Mouse (Mus musculus) cerebral cortex, adult 2 months (tissue): ENCODE results near the gene Arhgef12.

Experiments
- WGBS: fragments of 180-500 bp; shearing (Covaris S2); methylation state at CpG from one replicate; pipeline ENCODE4 v1.1.7; 2018; 5-methylcytosine and 5-hydroxymethylcytosine counted together

Arhgef12 gene

DNA sequence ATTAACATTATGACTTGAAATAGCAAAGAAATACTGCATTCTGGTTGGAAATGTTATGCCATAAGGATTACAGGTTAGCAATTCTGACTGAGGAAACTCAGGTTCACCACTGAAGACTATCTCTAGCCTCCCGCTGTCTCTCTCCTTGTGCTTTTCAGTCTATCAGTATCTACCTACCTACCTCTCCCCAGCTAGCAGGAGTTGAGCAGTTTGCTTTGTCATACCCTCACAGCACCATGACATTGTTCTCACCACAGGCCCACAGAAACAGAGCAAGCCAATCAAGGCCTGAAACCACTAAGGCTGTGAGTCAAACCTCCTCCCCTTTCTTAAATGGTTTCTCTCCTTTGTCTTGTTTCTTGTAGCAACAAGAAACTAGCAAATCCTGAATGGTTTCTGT is 32.4 kb downstream of the Arhgef12 start:
- 97% methylated on average over 1 of the region's 1 CpGs for WGBS

DNA sequence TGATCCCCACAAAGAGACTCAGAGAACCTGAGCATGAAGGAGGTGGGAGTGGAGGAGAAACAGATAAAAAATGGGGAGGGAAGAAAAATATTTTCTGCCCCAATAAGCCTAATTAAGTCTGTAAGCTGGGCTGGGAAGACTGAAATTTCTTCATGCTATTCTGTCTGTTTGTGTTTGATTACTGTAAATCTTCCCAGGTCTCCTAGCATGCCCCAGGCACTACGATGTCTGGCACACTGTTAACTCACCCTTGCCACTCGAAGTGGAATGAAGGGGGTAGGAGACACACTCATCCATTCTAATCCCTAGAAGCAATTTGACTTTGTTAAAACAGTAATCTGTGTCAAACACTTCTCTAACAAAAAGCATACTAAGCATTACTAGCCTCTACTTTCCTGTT is 35.3 kb downstream of the Arhgef12 start:
- 51% methylated on average over 2 of the region's 2 CpGs for WGBS

DNA sequence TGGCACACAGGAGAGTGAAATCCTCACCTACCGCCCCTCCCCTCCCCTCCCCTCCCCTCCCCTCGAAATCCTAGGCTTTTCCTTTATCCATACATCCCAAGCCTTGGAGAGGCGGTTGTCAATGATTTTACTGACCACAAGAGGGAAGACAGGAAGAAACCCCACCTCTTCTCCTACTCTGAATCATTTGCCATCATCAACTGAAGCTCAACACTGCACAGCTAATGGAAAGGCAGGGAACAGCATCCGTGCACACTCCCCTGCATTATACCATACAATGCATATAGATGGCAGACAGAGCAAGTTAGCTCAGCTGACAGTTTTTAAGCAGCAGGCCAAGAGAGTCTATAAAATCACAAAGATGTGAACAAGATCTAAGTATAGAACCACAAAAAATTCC is 35.9 kb downstream of the Arhgef12 start:
- WGBS: 31% methylated on average over 4 of the region's 4 CpGs

DNA sequence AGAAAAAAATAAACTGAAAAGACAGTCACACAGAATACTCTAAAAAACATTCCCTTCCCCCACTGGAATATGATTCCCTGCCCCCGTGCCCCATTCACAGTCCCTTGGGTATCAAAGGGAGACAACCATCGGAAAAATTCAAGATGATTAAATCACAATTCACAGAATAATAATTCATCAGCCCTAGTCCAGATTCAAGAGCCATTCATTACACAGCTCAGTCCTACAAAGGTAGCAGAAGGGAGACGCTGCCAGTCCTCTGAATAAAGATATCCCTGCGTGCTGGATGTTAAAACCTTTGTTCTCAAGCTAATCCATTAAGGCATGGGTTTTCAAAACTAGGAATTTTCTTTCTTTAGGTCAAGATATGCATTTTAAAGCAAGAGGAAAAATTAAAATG is 36.5 kb downstream of the Arhgef12 start:
- 57% methylated on average over 4 of the region's 4 CpGs for WGBS

DNA sequence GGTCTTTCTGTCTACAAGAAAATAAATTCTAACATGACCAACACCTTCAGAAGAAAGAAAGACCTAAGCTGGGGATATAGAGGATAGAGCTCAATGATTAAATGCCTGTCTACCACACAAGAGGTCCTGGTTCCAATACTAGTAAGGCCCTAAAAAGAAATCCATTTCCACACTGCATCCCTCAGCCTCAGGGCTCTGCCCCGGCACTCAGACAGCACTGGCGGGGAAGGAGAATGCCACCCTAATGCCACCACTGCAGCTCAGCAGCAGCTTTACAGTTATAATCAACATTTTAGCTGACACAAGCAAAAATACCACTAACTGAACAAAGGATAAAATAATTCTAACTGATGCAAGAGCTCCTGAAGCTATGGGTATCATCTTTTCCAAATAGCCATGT is 36.9 kb downstream of the Arhgef12 start:
- 60% methylated on average over 2 of the region's 2 CpGs for WGBS

DNA sequence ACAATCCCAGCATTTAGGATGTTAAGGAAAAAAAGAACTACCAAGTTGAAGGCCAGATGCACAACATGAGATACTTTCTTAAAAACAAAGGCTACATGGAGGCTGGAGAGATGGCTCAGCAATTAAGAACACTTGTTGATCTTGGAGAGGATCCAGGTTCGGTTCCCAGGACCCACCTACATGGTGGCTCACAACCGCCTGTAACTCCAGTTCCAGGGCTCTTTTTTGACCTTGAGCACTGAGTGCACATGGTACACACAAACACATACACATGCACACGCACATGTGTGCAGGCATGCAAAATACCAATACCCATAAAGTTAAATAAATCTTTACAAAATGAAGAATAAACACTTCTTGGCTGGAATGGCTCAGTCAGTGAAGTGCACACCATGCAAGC is 39.1 kb downstream of the Arhgef12 start:
- 62% methylated on average over 3 of the region's 3 CpGs for WGBS

DNA sequence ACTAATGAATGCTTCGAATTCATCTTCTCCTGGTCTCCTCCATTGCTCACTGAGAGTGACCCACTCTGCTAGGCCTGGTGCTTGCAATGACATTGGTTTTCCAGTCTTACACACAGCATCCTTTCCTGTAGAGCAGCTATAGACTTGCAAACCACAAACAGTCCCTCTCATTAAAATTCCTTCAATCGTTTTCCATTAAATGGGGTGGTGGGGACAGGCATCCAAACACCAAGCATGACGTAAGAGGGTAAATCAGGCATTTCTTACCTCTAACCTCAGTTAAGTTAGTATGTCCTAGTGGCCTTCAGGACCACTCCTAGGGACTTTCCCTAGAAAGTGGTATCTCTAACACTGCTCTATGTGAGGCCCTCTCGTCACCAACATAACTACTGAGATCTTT is 41.8 kb downstream of the Arhgef12 start:
- WGBS: 80% methylated on average over 4 of the region's 4 CpGs

DNA sequence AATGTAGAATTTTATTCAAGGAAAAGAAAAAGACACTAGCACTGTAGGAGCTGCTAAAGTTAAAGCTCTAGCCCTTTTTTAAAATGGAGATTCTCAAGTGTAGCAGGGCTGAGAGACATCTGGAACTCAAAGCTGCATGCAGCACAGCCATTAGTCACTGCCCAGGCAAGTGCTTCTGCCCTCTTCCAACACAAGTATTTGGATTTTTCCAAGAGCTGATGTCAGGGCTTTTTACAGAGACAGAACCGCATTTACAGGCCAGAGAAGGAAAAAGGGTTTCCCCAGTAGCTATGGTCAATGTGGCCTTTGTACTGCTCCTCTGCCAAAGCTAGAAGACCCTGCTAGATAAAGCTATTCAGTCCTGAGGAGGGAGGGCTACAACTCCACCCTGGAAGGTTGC is 45.5 kb downstream of the Arhgef12 start:
- 32% methylated on average over 1 of the region's 1 CpGs for WGBS

DNA sequence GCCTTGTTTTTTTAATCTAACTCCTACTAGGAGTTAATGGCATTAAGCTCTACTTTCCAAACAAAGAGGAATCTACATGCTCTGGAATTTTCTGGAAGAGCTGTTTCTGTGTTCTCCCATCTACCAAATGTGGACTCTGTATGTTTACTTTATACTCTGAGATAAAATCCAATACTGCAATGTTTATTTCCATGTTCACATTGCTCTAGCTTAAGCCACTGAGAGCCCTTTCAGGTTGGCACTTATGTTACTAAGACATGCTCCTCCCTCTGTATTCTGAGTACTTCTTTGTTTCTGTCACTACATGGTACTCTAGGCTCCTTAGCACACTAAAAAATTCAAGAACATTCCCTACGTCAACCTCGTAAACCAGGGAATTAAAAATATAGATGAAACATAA is 56.6 kb downstream of the Arhgef12 start:
- WGBS: 80% methylated on average over 2 of the region's 2 CpGs

DNA sequence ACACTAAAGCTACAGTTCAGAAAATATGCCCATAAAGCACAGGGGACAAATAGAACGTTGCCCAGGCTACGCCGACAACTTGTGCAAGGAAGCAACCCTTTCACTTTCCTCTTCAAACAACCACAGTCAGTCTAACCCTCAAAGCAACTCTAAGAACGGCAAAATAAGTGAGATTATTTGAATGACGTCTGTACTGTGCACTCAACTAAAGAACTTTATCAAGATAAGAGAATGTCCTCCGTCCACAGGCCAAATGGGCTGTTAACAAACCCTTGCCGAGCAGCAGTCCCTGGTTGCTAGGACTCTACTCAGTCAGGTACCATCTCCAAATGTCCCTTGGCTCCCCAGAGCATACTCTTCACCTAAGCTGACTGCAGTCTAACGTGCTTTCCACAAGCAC is 68.6 kb downstream of the Arhgef12 start:
- 83% methylated on average over 8 of the region's 8 CpGs for WGBS

DNA sequence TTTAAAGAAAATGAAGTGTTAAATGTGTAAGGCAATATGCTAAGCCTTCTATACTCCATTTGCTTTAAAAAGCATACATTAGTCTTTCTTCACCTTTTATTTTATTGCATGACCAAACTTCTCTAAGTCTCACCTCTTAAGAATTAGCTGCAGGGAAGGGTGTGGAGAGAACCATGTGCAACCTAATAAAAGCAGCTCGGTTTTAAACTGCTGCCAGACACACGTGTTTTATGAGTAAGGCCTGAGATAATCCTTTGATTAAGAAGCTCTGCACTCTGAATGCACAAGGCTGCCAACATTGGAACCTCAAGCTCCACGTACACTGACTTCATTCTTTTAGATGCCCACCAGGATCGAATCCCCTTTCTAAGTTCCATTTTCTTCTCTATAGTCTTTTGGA is 71.8 kb downstream of the Arhgef12 start:
- WGBS: 41% methylated on average over 4 of the region's 4 CpGs

DNA sequence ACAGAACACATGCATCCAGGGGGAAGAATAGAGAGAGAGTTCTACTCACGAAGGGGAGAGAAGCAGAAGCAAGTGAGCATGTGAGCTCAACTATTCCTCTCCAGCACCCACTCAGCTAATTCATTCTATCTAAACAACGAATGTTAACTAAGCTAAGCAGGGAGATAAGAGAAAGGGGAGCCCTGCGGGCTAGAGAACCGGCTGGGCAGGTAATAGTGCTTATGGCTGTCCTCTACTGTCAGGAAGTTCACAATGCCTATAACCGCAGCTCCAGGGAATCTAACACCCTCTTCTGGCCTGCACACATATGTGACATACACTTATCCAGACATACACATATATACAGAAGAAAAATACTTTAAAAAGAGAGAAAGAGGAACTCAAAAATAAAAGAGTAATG is 79.3 kb downstream of the Arhgef12 start:
- 82% methylated on average over 5 of the region's 5 CpGs for WGBS

DNA sequence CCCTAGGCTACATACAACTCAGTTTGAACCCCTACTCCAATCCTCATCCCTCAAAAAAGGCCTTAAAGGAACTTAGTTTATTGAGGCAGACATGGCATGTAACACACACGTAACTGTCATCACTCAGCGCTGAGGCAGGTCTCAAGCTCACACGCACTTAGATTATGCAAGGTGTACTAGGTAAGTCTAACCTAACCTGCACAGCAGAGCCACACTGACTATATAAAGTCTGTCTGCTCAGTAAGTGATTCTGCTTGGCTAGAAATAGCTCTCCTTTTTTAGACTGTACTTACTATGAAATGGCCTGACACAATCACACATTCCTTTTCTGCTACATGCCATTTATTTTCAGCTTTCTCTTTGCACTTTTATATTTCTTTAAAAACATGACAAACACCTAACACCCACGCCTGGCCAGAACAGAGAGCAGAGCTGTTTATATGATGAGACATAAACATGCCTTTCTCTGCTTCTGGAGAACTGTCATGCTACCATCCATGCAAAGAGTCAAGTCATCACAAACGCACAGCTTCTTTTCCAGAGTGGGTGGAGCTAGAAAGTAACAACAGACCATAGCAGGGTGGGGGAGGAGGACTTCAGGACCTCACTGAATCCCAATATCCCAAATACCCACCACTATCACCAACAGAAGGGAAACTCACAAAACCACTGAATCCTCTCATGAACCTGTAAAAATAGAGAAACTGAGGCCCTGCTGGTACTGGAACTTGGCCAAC is 85.4 kb downstream of the Arhgef12 start:
- 41% methylated on average over 5 of the region's 5 CpGs for WGBS

DNA sequence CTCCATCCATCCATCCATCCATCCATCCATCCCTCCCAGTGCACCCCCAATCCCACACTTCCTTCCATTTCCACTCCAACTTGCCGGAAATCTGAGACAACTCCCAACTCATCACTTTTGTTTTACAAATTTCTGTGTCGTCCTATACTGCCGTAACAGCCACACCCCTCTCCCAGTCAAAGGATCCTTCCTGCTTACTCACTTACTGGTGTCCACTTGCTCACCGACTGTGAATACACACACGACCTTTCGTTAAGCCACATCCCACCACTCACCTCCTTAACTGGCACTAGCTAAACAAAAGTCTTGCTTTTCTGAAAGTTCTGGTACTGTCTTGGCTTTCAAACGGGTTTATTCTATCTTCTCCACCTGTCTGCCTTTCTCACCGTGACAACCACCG is 87.4 kb downstream of the Arhgef12 start:
- 95% methylated on average over 9 of the region's 9 CpGs for WGBS

DNA sequence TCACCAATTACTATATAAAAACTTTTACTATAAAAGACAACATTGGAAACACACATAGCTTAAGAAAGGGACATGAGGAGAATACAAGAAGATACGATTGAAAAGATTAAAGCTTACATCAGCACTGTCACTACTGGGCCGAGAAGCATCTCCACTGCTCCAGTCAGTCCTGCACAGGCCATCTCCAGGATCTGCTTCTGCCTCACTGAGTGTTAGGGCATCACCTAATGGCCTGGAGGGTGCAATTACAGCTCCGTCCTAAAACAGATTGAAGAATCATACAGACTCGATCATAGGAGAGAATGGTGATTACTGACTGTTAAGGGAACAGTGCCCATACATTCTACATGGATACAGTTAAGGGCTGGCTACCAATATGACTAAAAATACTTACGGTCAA is 91.3 kb downstream of the Arhgef12 start:
- WGBS: 79% methylated on average over 5 of the region's 5 CpGs

DNA sequence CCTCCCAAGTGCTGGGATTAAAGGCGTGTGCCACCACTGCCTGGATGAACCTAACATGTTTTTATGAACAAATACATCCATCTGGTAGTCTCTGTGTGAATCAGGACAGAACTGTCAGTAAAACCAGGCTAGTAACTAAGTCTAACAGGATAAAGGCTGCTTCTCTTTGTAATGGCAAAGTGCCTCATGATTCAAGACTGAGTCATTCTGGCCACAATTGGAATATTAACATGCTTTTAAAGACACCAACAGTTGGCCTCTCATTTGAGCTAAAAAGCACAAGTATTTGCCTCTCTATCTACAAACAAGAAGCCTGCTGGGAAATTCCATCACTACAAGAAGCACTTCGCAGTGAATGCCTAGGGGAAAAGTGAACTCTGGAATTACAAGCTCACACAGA is 91.7 kb downstream of the Arhgef12 start:
- 60% methylated on average over 2 of the region's 2 CpGs for WGBS

DNA sequence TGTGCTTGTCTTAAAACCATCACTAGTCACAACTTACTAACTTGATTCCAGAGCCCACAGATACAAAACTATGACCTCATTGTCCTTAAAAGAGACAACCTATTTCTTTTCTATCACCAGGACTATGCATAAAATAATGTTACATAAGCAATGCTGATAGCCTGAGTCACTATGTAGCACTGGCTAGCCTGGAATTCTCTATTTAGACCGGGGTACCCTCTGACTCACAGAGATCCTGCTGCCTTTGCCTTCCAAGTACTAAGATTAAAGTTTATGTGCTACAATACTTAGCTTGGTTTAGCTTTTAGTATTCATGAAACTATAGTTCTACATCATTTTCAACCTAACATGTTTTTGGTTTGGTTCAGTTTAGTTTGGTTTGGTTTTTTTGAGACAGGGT is 92.2 kb downstream of the Arhgef12 start:
- 74% methylated on average over 1 of the region's 1 CpGs for WGBS

DNA sequence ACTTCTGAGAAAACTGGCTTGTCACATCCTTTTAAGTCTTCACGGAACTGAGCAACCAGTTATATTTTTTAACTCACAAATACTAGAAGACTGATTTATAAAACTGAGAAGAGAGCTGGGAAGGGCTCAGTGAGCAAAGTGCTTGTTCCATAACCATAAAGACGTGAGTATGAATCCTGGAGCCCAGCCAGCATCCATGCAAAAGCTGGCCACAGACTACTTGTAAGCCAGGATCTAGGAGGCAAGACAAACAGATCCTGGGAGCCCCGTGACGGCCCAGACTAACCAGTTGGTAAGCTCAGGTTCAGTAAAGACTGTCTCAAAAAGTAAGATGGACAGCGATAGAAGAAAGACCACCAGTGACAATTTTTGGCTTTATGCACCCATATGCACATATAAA is 94.5 kb downstream of the Arhgef12 start:
- 60% methylated on average over 5 of the region's 5 CpGs for WGBS

DNA sequence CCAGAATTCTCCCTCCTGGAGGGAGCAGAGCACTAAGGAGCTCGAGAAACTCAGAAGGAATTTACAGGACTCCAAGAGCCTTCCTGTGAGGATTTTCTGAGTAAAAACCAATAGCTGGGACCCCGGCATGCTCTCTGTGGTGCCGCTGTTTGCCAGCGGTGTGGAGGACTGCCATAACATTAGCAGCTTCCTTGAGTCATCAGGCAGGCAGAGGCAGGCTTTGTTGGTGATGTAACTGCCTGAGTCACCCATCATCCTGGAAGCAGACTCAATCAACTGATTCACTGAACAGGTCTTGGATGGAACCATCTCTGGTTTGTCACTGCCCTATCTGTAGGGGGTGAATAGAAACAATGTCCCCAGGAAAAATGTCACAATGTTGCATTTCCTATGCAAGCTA is 96.0 kb downstream of the Arhgef12 start:
- 35% methylated on average over 4 of the region's 4 CpGs for WGBS

DNA sequence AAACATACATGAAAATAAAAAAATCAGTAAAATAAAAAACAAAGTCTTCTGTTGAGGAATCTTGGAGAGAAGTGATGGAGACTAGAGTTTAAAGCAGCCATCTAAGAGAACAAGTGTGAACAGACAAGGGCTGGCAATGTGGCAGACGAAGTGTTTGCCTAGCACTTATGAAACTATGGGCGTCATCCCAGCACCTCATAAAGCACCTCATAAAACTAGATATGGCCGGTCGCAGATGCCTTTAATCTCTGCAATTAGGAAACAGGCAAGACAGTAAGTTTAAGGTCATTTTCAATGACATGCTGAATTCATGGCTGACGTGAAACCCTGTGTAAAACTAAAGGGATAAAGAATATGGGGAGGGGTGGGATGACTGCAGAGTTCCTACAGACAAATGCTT is 103.2 kb downstream of the Arhgef12 start:
- WGBS: 81% methylated on average over 5 of the region's 5 CpGs

DNA sequence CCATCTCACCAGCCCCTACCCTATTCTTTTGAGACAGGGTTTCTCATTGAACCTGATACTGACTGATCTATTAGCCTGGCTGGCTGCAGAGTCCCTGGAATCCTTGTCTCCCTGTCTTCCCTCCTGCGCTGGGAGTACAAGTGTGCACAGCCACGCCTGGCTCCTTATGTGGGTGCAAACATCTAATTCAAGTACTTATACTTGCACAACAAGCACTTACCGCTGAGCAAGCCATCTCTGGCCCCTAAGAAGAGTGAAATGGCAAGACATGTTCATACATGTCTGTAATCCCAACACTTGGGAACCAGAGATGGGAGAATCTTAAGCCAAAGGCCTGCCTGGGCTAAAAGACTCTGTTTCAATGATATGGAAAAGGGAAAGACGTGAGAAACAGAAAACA is 104.0 kb downstream of the Arhgef12 start:
- 90% methylated on average over 4 of the region's 4 CpGs for WGBS

DNA sequence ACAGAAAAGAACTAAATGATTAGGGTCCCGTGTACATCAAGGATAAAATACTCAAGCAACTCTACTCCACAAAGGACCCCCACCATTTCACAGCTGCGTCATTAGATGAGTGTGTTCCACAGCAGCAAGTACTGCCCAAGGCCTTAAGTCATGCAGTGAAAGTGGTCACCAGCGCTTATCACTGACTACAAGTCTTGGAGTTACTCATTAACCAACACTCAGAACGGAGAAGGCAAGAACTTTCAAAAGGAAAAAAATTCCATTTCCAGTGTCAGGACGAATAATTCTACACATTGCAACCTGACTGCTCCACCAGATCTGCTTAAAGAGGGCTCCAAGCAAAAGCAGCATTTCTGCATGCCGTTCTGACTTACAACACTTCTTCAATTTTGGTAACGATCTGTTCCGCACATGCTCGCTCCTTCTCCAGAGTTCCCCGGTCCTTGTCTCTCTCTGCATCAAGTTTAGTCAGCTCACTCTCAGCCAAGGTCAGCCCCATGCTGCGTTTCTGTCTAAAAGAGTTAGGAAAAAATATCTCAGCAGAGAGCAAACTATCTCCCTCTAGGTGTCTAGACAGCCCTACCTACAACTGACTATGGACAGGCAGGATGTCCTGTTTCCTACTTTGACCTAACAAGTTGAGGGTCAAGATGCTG is 106.3 kb downstream of the Arhgef12 start:
- WGBS: 80% methylated on average over 11 of the region's 11 CpGs

DNA sequence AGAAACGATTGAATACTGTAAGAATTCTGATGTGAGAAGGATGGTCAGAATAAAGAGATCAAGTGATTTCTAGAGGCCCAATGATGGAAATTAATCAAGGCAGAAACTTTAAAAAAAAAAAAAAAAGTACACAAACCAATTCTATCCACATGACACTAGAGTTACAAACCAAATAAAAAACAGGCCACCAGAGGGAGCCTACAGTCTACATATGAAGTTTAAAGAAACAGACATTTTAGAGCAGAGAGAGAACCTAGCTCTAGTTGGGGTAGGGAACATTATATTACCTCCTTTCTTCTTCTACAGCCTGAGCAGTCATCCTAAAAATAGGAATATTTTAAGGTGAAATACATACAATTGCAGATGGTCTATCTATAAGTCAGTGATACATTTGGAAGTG is 107.0 kb downstream of the Arhgef12 start:
- WGBS: 89% methylated on average over 1 of the region's 1 CpGs

DNA sequence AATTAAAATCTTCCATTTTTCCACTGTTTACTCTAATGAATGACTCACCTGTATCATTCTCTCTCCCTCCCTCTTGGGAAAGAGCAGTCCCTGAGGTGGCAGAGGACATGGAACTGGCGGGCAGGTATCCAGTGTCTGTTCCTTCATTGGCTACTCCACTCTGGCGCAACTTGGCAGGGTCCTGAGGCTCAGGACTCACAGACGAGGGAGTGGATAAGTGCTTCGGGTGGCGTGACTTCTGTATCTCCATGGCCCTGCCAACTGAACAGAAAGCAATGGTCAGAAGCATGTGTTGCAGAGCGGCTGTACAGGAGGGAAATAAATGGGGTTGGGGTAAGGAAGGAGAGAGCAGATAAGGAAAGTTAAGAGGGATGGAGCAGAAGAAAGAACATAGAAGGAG is 109.5 kb downstream of the Arhgef12 start:
- WGBS: 89% methylated on average over 6 of the region's 6 CpGs
